8 mouse cellular contexts compared by ENCODE assay signal in the genomic region with DNA sequence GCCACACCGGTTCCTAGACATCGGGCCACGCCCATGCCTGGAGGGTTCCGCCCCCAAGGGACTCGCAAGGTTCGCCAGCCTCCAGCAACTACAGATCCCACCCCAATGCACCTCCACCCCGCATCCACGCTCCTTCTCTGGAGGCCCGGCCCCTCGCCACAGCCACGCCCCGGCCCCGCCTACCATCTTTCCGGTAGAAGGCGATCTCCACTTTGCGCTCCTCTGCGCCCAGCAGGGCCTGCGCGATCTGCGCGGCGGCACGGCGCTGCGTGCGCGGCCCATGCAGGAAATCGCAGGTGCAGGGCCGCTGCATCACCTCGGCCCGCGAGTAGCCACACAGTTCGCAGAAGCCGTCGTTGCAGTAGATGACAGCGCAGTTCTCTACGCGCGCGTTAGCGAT. TPM values are rescaled to one million over a fixed set of nuclear protein-coding genes. Genes with fewer than 3 reads are reported as not detected.
DNase-seq lines count a peak whose midpoint lies in the region; ATAC-seq lines count a peak whose summit lies in the region.

No protein-coding gene starts in this region.

- WGBS in intestine, embryonic 14.5 days, result under 1% methylated on average over 36 of the region's 41 CpGs
- WGBS in limb, embryonic 10.5 days, result under 1% methylated on average over 37 of the region's 41 CpGs
- 0% methylated on average over 41 of the region's 41 CpGs for WGBS in midbrain, embryonic 10.5 days

- H3K4me3 ChIP-seq in intestine, embryonic 14.5 days (ENCODE audit: low read depth, low read length), result peak overlapping the region; percentile 42
- peak overlapping the region; percentile 56 for H3K4me3 ChIP-seq in limb, embryonic 10.5 days
- H3K4me3 ChIP-seq in midbrain, embryonic 10.5 days, result peak overlapping the region; percentile 80

- DNase-seq in ZHBTc4 (ENCODE audit: low read depth, low spot score), result peak; percentile 95
- peak; percentile 80 to 85 for DNase-seq in cerebellum, postnatal 10 days
- peak; percentile 51 to 66 for DNase-seq in frontal cortex, postnatal 36 days (ENCODE audit: low spot score in 2 of 2)
- DNase-seq in intestine, embryonic 14.5 days (ENCODE audit: low spot score), result peak; percentile 91
- DNase-seq in limb, embryonic 10.5 days (ENCODE audit: low spot score), result peak; percentile 82
- DNase-seq in midbrain, embryonic 10.5 days (ENCODE audit: low spot score), result peak; percentile 67
- DNase-seq in right cerebral cortex, postnatal 36 days (ENCODE audit: low spot score in 2 of 2), result peak; percentile 36 to 54
- peak; percentile 73 to 79 for DNase-seq in urinary bladder, postnatal 4 days (ENCODE audit: low spot score in 2 of 2)

- ATAC-seq in intestine, embryonic 14.5 days (replicated peaks; ENCODE audit: low FRiP score, low TSS enrichment, low read depth), result peak; percentile 40

- no peaks in the 10 kb centered on the region for H3K9me3 ChIP-seq in intestine, embryonic 14.5 days (ENCODE audit: control insufficient read depth, low read length)
- H3K9me3 ChIP-seq in limb, embryonic 10.5 days (replicated peaks), result no peaks in the 10 kb centered on the region
- H3K9me3 ChIP-seq in midbrain, embryonic 10.5 days (replicated peaks), result no peaks in the 10 kb centered on the region

- 0 out of 2 replicates have a peak, but pooled peaks cover 3% of the 10 kb centered on the region for H3K36me3 ChIP-seq in intestine, embryonic 14.5 days (ENCODE audit: control insufficient read depth, insufficient read depth, low read length)
- H3K36me3 ChIP-seq in limb, embryonic 10.5 days, result peaks cover 5% of the 10 kb centered on the region; the same call in 1 of the 2 replicates
- H3K36me3 ChIP-seq in midbrain, embryonic 10.5 days, result peaks cover 9% of the 10 kb centered on the region; the same call in 1 of the 2 replicates

- H3K4me2 ChIP-seq in intestine, embryonic 14.5 days (ENCODE audit: low read length), result peak overlapping the region; percentile 90

- peaks cover 68% of the 10 kb centered on the region for H3K4me1 ChIP-seq in intestine, embryonic 14.5 days (replicated peaks; ENCODE audit: control insufficient read depth, insufficient read depth, low read length)
- H3K4me1 ChIP-seq in limb, embryonic 10.5 days, result peaks cover 85% of the 10 kb centered on the region
- peaks cover 89% of the 10 kb centered on the region for H3K4me1 ChIP-seq in midbrain, embryonic 10.5 days

- H3K9ac ChIP-seq in intestine, embryonic 14.5 days (ENCODE audit: low read length), result 0 out of 2 replicates have a peak overlapping the region, but pooled peaks have one; percentile 13

- H3K27ac ChIP-seq in intestine, embryonic 14.5 days (ENCODE audit: low read depth), result peak overlapping the region; percentile 22; the same call in 1 of the 2 replicates
- peak overlapping the region; percentile 53 for H3K27ac ChIP-seq in limb, embryonic 10.5 days
- H3K27ac ChIP-seq in midbrain, embryonic 10.5 days (replicated peaks), result peak overlapping the region; percentile 69

- H3K27me3 ChIP-seq in intestine, embryonic 14.5 days (replicated peaks; ENCODE audit: control insufficient read depth, insufficient read depth, low read length), result no peaks in the 10 kb centered on the region
- H3K27me3 ChIP-seq in limb, embryonic 10.5 days (ENCODE audit: low read depth, poor library complexity, severe bottlenecking), result peaks cover 82% of the 10 kb centered on the region
- peaks cover 77% of the 10 kb centered on the region for H3K27me3 ChIP-seq in midbrain, embryonic 10.5 days (ENCODE audit: low read depth, poor library complexity, severe bottlenecking)

RNA-seq across cellular contexts. Expression of a gene that starts 3.3 kb away (rescaled TPM):
- 9.0 and 11.2 TPM in 2 replicates for polyA plus RNA-seq in intestine, embryonic 14.5 days (2014; fragmentation: Nextera tagmentation; extraction: Ambion mirVana)
- polyA plus RNA-seq in limb, embryonic 10.5 days (2016; fragmentation: Nextera tagmentation; extraction: Ambion mirVana), result 15.0 and 19.3 TPM in 2 replicates
- polyA plus RNA-seq in midbrain, embryonic 10.5 days (2016; fragmentation: Nextera tagmentation; extraction: Ambion mirVana), result 27.1 and 35.3 TPM in 2 replicates

RNA-seq across cellular contexts. Expression of a gene that starts 16.5 kb away (rescaled TPM):
- 6.6 and 6.8 TPM in 2 replicates for polyA plus RNA-seq in intestine, embryonic 14.5 days (2014; fragmentation: Nextera tagmentation; extraction: Ambion mirVana)
- 8.4 and 8.9 TPM in 2 replicates for polyA plus RNA-seq in limb, embryonic 10.5 days (2016; fragmentation: Nextera tagmentation; extraction: Ambion mirVana)
- 7.9 and 9.3 TPM in 2 replicates for polyA plus RNA-seq in midbrain, embryonic 10.5 days (2016; fragmentation: Nextera tagmentation; extraction: Ambion mirVana)

RNA-seq across cellular contexts. Expression of a gene that starts 43.8 kb away (rescaled TPM):
- 0.66 and 1.0 TPM in 2 replicates for polyA plus RNA-seq in intestine, embryonic 14.5 days (2014; fragmentation: Nextera tagmentation; extraction: Ambion mirVana)
- 1.4 and 2.1 TPM in 2 replicates for polyA plus RNA-seq in limb, embryonic 10.5 days (2016; fragmentation: Nextera tagmentation; extraction: Ambion mirVana)
- 0.31 and 0.72 TPM in 2 replicates for polyA plus RNA-seq in midbrain, embryonic 10.5 days (2016; fragmentation: Nextera tagmentation; extraction: Ambion mirVana)

RNA-seq across cellular contexts. Expression of a gene that starts 45.3 kb away (rescaled TPM):
- 56.4 and 64.0 TPM in 2 replicates for polyA plus RNA-seq in intestine, embryonic 14.5 days (2014; fragmentation: Nextera tagmentation; extraction: Ambion mirVana)
- polyA plus RNA-seq in limb, embryonic 10.5 days (2016; fragmentation: Nextera tagmentation; extraction: Ambion mirVana), result 56.6 and 56.7 TPM in 2 replicates
- polyA plus RNA-seq in midbrain, embryonic 10.5 days (2016; fragmentation: Nextera tagmentation; extraction: Ambion mirVana), result 62.9 and 64.6 TPM in 2 replicates

Comparison
In these comparisons a context has a peak if more than half of its experiments do, and no peak if none do; other contexts are left out.
1. Peak in every context shown above with its lines: DNase-seq, ATAC-seq, H3K4me3 ChIP-seq and H3K27ac ChIP-seq.
2. DNase-seq: peak in every context shown above with its lines; median percentile 95 in ZHBTc4; 91 in intestine, embryonic 14.5 days; 82 in cerebellum, postnatal 10 days; 82 in limb, embryonic 10.5 days; 76 in urinary bladder, postnatal 4 days; 67 in midbrain, embryonic 10.5 days; 58 in frontal cortex, postnatal 36 days; 45 in right cerebral cortex, postnatal 36 days.